Mouse (Mus musculus): Measurements from ENCODE around the gene Acan.

- TF ChIP-seq POLR2A (IDR thresholded peaks at IDR 0.05; ENCODE audit: low read depth, low read length) (no peak), CTCF (conservative IDR thresholded peaks at IDR 0.05; ENCODE audit: insufficient read depth, insufficient read length, low read depth, low read length) (no peak)
These were observed 43.2 kb downstream of the Acan start for GRCm38 (mm10) chr7:79096492-79096891.

Measured in kidney, adult 2 months (tissue).